Mouse (Mus musculus) induced T-regulatory cell, adult 2 months (primary cell): Measurements from ENCODE around the gene Ptprg.

Source experiments
- DNase-seq: peaks from one replicate; pipeline ENCODE4 v3.0.0-alpha.2; 2012; ENCODE audit warnings: low read depth

The Ptprg gene

DNA sequence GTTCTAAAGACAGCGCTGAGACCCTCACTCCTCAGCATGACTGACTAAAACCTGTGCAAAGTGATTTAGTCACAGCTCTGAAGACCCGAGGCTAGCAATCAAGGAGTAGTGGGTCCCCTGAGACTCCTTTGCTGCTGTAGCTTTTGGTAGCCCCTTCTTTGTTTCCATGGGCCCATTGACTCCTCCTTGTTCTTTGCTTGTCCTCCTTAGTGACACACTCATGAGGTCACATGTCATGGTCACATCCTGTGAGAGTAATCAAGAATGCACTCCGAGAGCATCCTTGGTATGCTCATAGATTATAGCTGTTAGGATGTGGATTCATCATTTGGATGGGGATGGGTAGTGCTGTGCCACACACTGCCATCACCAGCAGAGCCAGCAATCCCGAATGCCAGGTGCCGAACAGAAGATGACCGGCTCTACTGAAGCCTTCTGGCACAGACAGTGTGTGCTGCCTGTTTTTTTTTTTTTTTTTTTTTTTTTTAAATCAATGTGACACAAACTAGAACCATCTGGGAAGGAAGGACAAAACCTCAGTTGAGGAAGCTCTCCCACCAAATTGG, 64.9 kb downstream of the Ptprg start:
- no peak for DNase-seq

DNA sequence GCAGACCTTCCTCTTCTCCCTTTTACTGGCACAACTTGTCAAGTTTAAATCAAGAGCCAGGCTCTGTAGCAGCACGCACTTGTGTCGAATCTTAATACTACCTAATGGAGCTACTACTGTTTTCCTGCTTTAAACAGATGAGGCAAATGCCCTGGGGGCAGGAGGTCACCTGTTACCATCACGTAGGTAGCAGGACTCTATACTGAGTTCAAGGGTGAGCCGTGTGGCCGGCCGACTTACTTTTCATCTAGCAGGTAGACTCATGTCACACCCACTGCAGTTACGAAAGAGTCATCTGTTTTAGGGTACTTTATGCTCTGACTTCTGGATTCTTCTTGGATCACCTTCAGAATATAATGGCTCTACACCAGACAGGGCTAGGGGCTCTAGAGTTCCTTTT, 66.3 kb downstream of the Ptprg start:
- no peak for DNase-seq

DNA sequence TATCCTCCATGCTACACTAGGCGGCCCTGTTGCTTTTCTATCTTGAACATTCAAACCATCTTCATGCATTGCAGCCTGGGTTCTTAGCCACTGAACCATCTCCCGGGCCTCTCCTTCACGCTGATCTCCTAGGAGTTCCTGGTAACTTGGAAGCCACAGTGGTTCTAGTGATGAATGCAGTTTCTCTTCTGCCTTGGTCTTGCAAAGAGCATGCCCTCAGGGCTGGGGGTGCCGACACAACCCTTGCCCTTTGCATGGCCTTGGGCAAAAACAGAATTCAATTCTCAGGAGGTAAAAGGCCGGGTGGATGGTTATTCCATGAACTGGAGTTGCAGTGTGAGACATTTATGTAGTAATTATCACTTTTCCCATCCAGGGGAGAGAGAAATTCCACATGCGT, 67.0 kb downstream of the Ptprg start:
- DNase-seq = no peak

DNA sequence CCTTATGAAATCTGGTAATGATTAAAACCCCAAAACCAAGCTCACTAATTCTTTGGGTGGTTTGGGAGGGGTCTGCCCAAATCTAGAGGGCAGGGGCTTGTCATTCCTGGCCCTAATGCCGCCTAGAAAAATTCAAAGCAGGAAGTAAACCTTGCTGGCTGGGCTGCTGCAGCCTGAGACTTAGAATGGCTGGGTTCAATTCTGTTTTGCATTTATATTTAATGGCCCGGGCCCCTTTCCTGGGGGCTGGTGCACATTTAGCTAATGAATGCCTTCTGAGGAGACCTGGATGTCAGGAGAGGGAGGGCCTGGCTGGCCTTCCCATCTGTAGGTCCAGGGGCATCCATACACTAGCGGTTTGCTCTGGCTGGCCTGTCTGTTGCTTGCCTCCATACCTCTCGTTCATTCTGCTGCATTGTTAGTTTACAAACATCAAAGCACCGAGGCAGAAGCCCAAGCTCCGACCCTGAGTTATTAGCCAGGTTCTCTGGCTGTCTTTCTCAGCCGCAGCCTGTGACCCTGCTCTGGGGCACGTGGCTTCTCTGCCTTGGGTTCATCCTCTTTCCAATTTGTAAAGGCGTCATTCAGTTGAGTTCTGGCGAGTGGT, 67.7 kb downstream of the Ptprg start:
- no peak for DNase-seq

DNA sequence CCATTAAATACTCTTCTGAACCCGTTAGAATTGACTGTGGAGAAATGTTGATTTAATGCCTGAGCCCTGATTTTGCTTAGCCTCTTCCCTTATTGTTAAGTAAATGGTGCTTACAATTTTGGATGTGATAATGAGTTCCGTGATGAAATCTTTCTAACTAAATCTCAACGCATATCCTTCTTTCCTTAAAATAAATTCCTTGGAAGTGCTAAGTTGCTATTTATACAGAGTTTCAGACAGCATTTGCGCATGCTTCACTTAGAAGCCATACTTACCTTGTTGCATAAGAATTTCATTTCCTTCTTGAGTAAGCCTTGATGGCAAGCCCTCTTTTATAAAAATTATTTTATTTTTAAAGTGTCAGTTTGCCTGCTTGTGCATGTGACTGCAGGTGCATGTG, 70.2 kb downstream of the Ptprg start:
- no peak for DNase-seq

DNA sequence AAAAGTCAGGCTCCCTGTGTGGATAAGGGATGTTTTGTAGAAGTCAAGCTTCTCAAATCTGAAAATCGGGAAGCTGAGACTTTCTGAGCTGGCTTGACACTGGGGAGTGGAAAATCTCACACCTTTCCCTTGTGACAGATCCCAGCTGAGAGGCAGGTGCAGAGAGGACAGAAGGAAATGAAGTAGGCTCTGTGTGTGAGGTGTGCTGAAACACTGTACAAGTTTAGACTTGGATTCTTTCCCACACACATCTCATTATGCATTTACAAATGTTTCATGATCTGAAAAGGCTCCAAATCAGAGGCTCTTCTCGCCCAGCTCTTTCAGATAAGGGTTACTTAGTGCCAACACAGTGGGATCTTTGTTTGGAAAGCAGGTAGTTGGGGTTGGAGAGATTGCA, 77.4 kb downstream of the Ptprg start:
- no peak for DNase-seq

DNA sequence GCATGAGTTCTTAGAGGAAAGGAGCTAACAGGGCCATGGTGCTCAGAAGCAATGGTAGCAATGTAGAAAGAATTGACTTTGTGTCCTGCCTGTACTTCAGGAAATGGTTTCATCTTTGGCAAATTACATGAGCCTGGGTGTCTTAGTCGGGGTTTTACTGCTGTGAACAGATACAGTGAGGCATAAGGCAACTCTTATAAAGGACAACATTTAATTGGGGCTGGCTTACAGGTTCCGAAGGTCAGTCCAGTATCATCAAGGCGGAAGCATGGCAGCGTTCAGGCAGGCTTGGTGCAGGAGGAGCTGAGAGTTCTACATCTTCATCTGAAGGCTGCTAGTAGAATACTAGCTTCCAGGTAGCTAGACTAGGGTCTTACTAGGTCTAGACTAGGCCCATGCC, 78.2 kb downstream of the Ptprg start:
- DNase-seq = no peak

DNA sequence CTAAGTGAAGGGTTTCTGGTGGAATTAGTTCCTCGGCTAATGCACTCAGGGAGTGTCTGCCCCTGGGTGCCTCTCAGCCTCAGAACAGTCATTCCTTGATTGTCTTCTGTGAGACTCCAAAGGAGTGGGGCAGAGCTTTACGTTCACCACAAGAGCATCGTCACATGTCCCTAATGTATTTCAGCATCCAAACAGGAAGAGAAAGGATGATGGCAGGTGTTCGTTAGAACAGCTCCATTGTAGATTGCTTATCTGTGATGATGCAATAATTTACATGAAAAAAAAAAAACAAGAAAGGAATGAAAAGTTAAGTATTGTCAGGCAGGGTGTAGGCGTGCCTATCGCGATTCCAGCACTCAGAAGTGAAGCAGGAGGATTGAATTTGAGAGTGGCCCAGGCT, 84.3 kb downstream of the Ptprg start:
- no peak for DNase-seq

DNA sequence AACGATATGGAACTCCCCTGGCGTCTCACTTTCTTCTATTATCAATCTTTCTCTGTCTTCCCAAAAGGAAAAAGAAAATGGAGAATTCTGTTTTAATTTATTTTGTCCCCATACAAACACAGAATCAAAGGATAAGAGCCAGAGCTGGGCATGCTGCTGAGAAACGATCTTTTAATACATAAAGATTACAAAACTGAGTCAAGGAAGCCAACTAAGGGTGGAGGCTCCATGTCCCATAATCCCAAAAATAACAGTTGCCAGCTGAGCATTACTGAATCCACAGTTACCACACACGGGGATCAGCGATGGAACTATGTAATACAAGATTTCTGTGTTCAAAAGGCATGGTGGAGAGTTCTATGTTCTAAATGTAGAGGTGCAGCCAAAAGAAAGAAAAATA, 86.0 kb downstream of the Ptprg start:
- no peak for DNase-seq

DNA sequence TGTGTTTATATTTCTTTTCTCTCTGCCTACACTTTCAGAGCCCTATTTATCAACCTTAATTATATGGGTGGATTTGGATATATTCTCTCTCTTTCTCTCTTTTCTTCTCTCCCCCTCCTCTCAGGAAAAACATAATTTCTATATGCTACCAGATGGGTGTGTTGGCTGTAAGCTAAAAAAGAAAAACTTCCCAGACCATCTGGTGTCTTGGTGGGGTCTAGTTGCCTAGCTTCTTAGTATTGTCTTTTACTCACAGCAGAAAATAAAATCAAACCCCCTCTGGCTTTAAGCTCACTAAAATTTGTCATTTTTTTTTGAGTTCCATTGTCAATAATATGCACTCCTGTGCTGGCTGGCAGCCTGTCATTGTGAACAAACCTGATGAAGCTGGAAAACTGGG, 87.0 kb downstream of the Ptprg start:
- no peak for DNase-seq

DNA sequence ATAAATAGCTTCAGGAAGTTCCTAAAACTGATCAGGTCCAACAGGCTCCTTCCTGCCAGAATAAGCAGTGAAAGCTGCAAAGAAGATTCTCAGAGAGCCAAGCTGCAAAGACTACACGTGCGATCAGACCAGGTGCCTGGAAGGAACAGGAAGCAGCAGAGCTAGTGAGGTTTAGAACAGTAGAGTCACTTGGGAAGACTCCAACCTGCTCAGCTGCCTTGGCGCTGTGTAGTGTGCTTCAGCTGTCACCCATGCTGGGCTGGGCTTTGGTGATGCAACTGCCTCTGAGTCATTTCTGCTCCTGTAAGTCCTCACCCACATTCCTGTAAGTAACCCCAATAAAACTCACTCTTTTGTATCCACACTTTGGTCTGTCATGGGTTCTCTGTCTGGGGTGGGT, 87.7 kb downstream of the Ptprg start:
- DNase-seq = no peak

DNA sequence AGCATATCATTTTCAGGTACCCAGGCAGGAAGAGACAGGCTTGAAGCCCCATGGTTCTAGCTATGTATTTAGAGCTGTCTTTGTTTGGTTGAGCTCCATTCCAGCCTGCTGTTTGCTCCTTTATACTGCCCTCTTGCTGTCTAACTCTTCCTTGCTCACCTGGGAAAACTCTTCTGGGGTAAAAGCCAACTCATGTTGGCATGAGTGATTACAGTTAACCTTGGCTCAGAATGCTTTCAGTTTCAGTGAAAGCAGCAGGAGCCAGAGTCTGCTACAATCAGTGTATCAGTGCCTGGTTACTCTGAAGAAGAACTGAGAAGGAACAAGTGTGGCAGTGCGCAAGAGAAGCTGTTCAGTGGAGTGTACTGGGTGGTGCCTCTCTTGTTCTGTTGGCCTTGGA, 89.6 kb downstream of the Ptprg start:
- DNase-seq = no peak

DNA sequence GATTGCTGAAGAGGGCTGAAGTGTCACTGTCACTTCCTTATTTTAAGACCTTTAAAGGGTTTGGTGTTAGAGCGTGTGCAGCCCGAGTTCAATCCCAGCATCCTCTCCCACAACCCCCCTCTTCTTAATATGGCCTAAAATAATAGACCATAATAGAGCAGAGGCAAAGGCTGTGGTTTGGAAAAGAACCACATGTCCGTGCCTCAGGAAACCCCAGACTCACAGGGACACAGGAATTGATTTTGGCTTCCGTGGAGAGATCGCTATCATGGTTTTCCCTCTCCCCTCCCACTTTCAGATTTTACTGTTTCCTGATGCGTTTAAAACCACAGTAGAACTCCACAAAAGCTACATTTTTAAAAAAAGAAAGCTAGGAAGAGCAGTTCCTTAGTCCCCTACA, 104.0 kb downstream of the Ptprg start:
- no peak for DNase-seq

DNA sequence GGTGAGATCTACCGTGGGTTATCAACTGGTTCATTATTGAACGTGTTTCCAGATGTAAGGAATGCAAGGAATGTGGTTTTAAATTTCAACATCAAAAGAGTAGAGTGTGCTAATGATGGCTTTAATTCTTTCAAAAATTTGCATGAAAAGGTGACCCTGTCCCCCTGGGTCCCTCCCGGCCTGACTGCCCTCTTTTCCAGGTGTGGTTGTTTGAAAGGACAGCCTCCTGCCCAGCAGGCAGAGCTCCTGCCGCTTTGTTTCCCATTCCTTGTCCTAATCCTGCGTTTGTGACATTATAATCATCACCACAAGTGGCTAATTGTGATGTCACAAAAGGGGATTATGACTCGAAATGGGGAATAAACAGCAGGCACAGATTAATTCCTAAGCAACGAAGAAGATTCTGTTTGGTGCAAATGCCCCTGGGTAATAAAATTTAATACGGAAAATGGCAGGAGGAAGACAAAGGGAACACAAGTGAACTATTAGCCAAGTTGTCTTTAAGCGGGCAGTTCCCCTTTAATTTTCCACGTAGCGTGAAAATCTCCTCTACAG, 110.4 kb downstream of the Ptprg start:
- no peak for DNase-seq

DNA sequence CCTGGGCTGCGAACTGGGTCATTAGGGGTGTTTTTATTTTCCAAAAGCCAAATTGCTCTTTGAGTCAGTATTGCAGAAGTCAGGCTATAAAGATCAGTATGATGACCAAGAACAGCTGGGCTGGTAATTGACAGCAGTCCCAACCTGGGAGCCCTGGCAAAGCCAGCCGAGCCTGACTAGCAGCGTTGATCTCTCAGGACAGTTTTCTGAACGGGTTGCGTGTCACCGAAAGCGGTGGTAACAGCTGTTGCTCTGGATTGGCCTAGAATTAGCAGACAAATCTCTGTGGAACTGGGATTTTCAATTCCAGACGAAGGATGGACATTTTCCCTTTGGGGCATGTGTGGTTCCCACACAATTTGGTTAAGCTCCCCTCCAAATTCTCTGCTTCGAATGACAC, 111.0 kb downstream of the Ptprg start:
- no peak for DNase-seq

DNA sequence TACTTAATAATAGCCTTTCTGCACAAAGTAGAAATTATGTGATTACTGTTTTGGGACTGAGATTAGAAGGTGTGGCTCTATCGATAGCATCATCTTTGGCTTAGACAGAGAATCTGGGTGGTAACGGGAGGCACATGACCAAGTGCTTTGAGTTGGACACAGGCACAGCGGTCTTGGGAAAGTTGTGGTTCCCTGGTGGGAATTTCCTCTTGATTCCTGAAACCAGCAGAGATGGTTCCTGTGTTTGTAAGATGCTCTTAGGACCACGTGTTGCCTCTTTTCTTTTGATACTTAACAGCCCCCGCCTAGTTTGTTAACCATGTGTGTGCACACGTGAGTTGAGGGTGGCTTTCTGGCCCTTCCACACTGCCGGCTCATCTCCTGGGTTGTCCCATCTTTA, 111.7 kb downstream of the Ptprg start:
- DNase-seq = no peak

DNA sequence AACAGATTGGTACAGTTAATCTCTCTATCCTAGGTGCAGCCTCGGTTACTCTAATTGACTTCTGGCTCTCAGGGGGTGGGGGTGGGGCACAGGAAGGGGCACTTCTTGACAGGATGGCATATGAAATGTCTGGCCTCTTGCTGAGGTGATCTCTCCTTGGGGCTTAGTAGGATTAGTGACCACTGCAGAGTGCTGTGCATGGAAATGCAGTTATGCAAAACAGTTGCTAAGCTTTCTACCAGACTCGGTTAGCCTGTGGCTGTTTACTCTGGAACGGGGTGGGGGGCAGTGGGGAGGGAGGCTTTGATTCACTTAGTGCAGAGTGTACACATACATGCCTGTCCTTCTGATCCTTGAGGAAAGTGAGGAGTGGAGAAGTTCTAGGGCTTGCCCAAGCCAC, 114.4 kb downstream of the Ptprg start:
- DNase-seq = no peak

DNA sequence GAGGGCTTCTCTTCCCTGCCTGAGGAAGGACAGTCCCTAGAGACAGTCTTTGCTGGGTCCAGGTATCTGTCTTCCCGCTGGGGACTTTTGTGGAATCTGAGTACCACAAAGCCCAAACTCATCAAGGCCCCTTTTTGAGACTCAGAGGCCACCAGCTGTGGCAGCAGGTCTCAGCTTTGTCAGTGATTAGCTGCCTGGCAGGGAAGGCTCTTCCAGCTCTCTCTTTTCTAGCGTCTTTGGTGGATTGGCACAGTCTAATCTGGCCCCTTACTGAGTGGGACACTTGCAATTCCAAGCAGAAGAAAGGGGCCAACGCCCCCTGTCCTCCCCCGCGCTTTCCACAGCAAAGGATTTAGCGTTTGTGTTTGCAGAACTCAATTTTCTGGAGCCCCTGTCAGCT, 117.5 kb downstream of the Ptprg start:
- DNase-seq = no peak

DNA sequence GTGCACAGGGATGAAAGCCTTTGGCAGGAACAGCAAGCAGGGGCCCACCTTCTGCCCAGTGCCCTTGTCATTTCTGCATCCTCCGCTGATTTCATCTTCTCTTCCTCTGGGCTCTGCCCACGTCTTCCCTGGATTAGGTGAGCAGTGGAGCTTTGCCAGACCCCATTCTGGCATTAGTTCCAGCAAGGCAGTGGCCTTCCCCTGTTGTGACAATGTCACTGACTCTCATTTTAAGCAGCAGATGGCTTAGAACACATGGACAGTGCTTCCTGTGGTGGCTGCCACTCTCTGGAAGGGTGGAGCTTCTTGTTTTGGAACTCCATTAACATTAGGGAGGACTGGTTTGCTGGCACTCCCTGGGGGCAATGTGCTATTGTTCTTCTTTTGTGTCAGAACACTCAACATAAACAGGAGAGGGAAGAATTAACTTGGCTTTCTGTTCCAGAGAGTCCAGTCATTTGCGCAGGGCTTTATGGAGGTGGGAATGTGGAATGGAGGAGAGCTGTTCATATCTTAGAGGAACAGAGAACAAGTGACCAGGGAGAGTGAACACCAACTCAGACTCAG, 119.7 kb downstream of the Ptprg start:
- no peak for DNase-seq

DNA sequence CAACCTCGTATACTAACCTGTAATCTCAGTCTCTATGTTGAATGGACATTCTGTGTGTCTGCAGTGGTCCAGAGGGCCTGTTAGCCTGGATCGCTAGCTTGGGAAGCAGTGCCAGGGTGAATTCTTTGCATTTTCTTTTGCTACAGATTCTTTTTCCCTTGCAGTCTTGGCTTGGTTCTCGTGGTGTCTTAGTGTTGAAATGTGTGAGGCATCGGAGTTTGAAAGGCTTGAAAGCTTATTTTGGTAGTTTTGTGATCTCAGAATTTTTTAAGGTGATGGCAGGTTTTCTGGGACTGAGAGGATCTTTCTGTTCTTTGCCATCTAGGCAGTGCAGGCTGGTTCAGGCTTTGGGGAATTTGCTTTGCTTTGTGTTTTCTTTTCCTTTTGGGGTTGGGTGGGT, 124.9 kb downstream of the Ptprg start:
- no peak for DNase-seq

DNA sequence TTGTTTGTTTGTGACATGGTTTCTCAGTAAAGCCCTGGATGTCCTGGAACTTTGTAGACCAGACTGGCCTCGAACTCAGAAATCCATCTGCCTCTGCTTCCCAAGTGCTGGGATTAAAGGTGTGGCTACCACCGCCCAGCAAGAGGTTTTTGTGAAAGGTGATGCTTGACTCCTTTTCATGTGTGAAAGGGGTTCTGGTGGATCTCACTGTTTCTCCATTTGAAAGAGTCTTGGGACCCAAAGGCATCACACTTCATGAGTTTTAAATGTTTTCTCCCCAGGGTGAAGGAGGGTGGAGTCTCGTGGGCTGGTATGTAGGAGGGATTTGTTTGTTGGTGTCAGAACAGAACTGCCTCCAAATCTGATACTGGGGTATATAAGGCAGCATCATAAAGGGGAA, 126.4 kb downstream of the Ptprg start:
- DNase-seq = no peak

DNA sequence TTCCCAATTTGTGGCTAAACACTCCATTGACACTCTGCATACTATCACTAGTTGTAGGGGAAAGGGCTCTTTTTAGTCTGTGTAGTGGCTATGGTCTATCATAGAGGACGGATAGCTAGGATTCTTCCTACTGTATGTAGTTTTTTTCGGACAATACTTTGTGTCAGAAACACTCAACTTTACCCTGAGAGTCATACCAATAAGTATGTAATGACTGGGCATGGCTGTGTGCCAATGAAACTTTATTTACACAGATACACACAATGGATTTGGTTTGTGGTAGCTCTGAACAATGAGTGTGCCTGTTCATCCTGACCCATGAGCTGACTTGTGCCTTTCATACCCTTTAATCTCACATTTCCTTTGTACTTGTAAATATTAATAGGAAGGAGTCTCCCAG, 127.3 kb downstream of the Ptprg start:
- no peak for DNase-seq

DNA sequence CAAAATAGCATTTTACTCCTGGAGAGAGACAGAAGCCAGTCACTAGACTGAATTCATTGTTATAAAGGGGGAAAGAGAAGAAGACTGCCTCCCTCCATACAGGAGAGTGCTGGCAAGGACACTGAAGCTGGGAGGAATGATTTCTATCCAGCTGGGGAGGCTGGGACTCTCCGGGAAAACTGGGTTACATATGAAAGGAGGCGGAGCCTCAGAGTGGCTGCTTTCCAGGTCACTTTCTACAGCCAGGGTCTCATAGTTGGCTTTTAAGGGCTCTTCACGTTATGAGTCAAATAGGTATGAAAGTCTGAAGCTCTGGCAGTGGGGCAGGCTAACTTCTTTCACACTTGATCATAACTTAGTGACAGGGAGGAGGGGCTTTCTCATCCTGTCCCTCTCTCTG, 129.1 kb downstream of the Ptprg start:
- no peak for DNase-seq
